1 mouse cellular context compared by ENCODE assay signal in the genomic region with DNA sequence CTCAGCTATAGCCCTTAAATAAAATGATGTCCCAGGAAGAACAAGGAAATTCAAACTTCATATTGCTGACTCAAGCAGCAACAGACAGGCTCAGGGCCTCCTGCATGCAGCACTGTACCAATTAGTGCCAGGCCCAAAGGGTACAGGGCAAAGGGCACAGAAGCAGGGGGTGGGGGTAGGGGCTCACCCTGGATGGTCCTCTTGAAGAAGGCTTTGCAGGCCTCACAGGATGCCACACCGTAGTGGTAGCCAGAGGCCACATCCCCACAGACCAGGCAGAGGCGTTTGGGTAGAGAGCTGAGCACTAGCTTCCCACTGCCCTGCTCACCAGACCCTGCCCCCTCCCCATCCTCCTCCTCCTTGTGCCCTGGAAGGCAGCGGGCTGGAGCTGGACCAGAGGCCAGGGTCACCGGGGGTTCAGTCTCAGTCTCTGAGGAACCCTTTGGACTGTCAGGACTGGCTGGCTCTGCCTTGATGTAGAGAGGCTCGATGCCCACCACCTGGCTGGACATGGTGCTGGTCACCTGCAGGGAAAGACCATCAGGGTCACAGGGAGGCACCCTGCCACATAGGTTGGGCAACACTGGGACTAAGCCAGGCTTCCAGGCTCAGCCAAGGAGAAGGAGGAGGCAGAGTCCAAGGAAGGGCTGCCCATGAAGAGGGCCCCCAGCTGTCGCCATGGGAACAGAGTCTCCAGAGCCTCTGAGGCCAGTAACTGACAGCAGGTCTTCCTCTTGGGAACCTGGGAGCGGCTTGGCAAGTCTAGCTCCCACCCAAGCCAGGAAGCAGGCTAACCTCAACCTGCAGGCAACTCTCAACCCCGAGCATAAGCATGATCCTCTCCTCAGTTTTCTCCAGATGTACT.
TF ChIP-seq lines count a peak whose summit lies in the region.

No protein-coding gene starts in this region.

TF ChIP-seq in myocyte, 11 proteins besides CTCF, POLR2A, EP300 and RAD21 (continued from another document):
- TF ChIP-seq USF1 (IDR thresholded peaks at IDR 0.05; ENCODE audit: low read depth) (no peak), SRF (IDR thresholded peaks at IDR 0.05; ENCODE audit: control insufficient read depth, insufficient read length, low read depth) (no peak), E2F4 (IDR thresholded peaks at IDR 0.05; ENCODE audit: insufficient read depth) (no peak), MYOD1 (IDR thresholded peaks at IDR 0.05; ENCODE audit: control insufficient read depth in 1 of 3, insufficient read length in 2 of 3, low read depth in 2 of 3) (no peak)
TF ChIP-seq in myocyte: peak in this region for 0.
